Mouse (Mus musculus) forebrain, embryonic 12.5 days (tissue): ENCODE results near the gene Dll3. TPM values are rescaled to one million over a fixed set of nuclear protein-coding genes. Genes with fewer than 3 reads are reported as not detected.

Experiments used
- ATAC-seq: fragments of 200-750 bp; cut with Nextera tagmentation; 2 replicates; pipeline ENCODE4 v1.8.0; 2017; ENCODE audit warnings: moderate TSS enrichment; ENCODE audit not compliant: low FRiP score
- H3K27ac ChIP-seq: fragments of 300-500 bp; sonication (generic); 2 replicates; pipeline ENCODE4 v1.5.1; 2016; ENCODE audit warnings: mild to moderate bottlenecking
- H3K27me3 ChIP-seq: fragments of 300-500 bp; sonication (generic); 2 replicates; pipeline ENCODE4 v1.6.1; 2016; ENCODE audit warnings: mild to moderate bottlenecking
- H3K36me3 ChIP-seq: fragments of 300-500 bp; sonication (generic); replicated peaks from 2 replicates; pipeline ENCODE4 v1.6.1; 2016; ENCODE audit warnings: mild to moderate bottlenecking
- H3K4me1 ChIP-seq: fragments of 300-500 bp; sonication (generic); 2 replicates; pipeline ENCODE4 v1.6.1; 2016
- H3K4me2 ChIP-seq: fragments of 300-500 bp; sonication (generic); 2 replicates; pipeline ENCODE4 v1.6.1; 2016; ENCODE audit warnings: mild to moderate bottlenecking, moderate library complexity
- H3K4me3 ChIP-seq: fragments of 300-500 bp; sonication (generic); replicated peaks from 2 replicates; pipeline ENCODE4 v1.5.1; 2016; ENCODE audit warnings: mild to moderate bottlenecking
- H3K9ac ChIP-seq: fragments of 300-500 bp; sonication (generic); 2 replicates; pipeline ENCODE4 v1.6.1; 2016; ENCODE audit warnings: mild to moderate bottlenecking
- H3K9me3 ChIP-seq: fragments of 300-500 bp; sonication (generic); 2 replicates; pipeline ENCODE4 v1.6.1; 2016
- WGBS: fragments of 180-500 bp; shearing (Covaris S2); methylation state at CpG from one replicate; pipeline ENCODE4 v1.1.7; 2016; 5-methylcytosine and 5-hydroxymethylcytosine counted together
- polyA plus RNA-seq: library from polyadenylated mRNA; unstranded; fragments of >200 nt; fragmentation: Nextera tagmentation; extraction: Ambion mirVana; gene quantifications from 2 replicates; pipeline ENCODE4 v1.2.1, GENCODE M21; 2016

The Dll3 gene
- polyA plus RNA-seq: 42.9 and 43.5 TPM in 2 replicates

- WGBS: under 1% methylated on average over 30 of the region's 30 CpGs
- peak within 1 kb of the TSS; percentile 90 for H3K27ac ChIP-seq
- peak; percentile 86 for ATAC-seq
Measured at GRCm38 (mm10) chr7:28301616-28302433, at the start of gene Dll3. Gene Dll3 (minus strand): TSS chr7:28302238.

DNA sequence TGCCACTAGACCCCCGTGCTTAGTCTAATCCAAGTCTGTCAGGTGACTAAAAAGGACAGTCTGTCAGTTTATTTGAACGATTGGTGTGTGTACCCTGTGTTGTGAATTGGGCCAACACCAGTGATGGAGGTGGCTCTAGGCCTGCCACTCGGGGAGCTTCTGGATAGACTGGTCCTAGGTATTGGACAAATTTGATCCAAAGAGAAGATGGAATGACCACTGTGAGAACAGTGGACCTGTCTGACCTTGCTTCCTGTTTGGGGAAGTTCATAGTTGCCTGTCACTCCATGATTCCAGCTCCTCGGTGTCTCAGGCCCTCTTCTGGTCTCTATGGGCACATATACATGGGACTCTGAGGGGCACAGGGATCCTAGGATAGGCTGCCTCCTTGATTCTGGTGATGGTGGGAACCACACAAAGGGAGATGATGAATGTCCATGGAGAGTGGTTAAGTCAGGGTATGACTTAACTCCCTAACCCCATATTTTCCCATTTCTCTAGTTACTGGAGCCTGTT, 49.7 kb upstream of the Dll3 start:
- Histone ChIP-seq H3K36me3 (peaks cover 34% of the 10 kb centered on the region), H3K4me1 (peaks cover 20% of the 10 kb centered on the region), H3K27me3 (no peaks in the 10 kb centered on the region), H3K9me3 (no peaks in the 10 kb centered on the region), H3K4me3 (peak overlapping the region; percentile 92), H3K9ac (peak overlapping the region; percentile 96), H3K4me2 (peak overlapping the region; percentile 86), H3K27ac (no peak overlapping the region)
- 49% methylated on average over 4 of the region's 4 CpGs for WGBS
- no peak for ATAC-seq

More at GRCm38 (mm10) chr7:28301616-28302433, at the start of gene Dll3:
- Histone ChIP-seq H3K9me3 (no peaks in the 10 kb centered on the region), H3K4me2 (peak within 1 kb of the TSS; percentile 55), H3K9ac (peak within 1 kb of the TSS; percentile 65), H3K27me3 (peaks cover 48% of the 10 kb centered on the region), H3K36me3 (peaks cover 31% of the 10 kb centered on the region), H3K4me3 (peak within 1 kb of the TSS; percentile 48), H3K4me1 (peaks cover 49% of the 10 kb centered on the region)

- peak; percentile 91 for ATAC-seq
- Histone ChIP-seq H3K9me3 (no peaks in the 10 kb centered on the region), H3K4me2 (peak within 1 kb of the TSS; percentile 86), H3K4me1 (peaks cover 20% of the 10 kb centered on the region), H3K36me3 (peaks cover 33% of the 10 kb centered on the region), H3K27ac (peak within 1 kb of the TSS; percentile 83), H3K27me3 (no peaks in the 10 kb centered on the region), H3K4me3 (peak within 1 kb of the TSS; percentile 92), H3K9ac (peak within 1 kb of the TSS; percentile 96)
- under 1% methylated on average over 50 of the region's 50 CpGs for WGBS
Measured at GRCm38 (mm10) chr7:28350155-28350883, 48.3 kb upstream of the Dll3 start, which contains the start of gene Rps16. Gene Rps16 (plus strand): TSS chr7:28350652.

DNA sequence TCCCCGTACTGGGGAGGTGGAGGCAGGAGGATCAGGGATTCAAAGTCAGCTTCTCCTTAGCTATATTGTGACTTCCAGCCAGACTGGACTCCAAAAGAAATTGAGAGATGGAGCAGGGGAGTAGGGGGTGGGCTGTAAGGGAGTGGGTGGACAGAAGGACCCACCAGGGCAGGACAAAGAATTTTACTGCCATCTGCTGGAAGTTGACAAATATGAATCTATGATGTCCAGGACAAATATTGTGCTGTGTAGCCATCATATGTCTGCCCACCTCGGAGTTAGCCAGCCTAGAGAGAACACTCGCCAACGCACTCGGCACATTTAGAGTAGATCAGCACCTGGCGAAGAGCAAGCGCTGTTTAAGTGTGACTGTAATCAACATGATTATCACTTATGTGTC, 46.6 kb upstream of the Dll3 start:
- H3K27me3 ChIP-seq: no peaks in the 10 kb centered on the region
- H3K9me3 ChIP-seq: no peaks in the 10 kb centered on the region
- H3K4me2 ChIP-seq: no peak overlapping the region
- peaks cover 16% of the 10 kb centered on the region for H3K36me3 ChIP-seq
- no peak overlapping the region for H3K9ac ChIP-seq
- H3K4me3 ChIP-seq: no peak overlapping the region; the same call in 1 of the 2 replicates
- H3K27ac ChIP-seq: no peak overlapping the region
- H3K4me1 ChIP-seq: peaks cover 23% of the 10 kb centered on the region
- no peak for ATAC-seq
- WGBS: 90% methylated on average over 7 of the region's 7 CpGs

DNA sequence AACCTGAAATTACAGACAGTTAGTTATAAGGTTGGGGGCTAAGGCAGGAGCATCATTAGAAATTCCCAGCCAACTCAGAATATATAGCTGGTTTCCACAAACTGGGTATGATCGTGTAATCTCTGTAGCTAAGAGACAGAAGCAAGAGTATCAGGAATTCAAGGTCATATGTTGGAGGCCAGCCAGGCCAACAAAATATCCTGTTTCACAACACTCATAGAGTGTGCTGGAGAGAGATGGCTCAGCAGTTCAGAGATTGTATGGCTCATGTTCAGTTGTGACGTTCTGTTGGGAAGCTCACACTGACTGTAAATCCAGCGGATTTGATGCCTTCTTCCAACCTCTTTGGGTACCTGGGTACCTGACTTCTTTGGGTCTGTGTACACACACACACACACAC, 45.7 kb upstream of the Dll3 start:
- Histone ChIP-seq H3K9me3 (no peaks in the 10 kb centered on the region), H3K9ac (peak overlapping the region; percentile 29; the same call in 1 of the 2 replicates), H3K4me2 (no peak overlapping the region), H3K36me3 (peaks cover 8% of the 10 kb centered on the region), H3K4me3 (no peak overlapping the region), H3K4me1 (peaks cover 23% of the 10 kb centered on the region), H3K27ac (no peak overlapping the region), H3K27me3 (no peaks in the 10 kb centered on the region)
- ATAC-seq: no peak
- WGBS: 85% methylated on average over 3 of the region's 3 CpGs

DNA sequence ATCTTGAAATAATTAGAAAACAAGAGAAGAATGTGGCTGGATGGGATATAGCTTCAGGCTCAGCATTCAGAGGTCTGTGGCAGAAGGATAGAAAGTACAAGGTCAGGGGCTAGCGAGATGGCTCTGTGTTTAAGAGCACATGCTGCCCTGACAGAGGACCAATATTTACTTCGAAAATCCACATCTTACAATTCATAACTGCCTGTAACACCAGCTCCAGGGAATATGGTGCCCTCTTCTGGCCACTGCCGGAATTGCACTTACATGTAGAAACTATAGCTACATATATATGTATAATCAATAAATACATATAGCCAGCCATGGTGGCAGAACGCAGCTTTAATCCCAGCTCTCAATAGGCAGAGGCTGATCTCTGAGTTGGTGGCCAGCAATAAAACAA, 42.6 kb upstream of the Dll3 start:
- H3K4me3 ChIP-seq: no peak overlapping the region
- no peaks in the 10 kb centered on the region for H3K36me3 ChIP-seq
- H3K4me2 ChIP-seq: no peak overlapping the region
- peaks cover 6% of the 10 kb centered on the region for H3K4me1 ChIP-seq
- WGBS: 9% methylated on average over 4 of the region's 4 CpGs
- H3K27me3 ChIP-seq: peaks cover 10% of the 10 kb centered on the region; the same call in 1 of the 2 replicates
- H3K9ac ChIP-seq: no peak overlapping the region
- H3K9me3 ChIP-seq: no peaks in the 10 kb centered on the region
- H3K27ac ChIP-seq: no peak overlapping the region
- ATAC-seq: no peak; the same call in 1 of the 2 replicates

GRCm38 (mm10) chr7:28341381-28341780, 39.3 kb upstream of the Dll3 start:
- Histone ChIP-seq H3K9me3 (no peaks in the 10 kb centered on the region), H3K9ac (no peak overlapping the region), H3K4me3 (no peak overlapping the region), H3K27me3 (peaks cover 10% of the 10 kb centered on the region; the same call in 1 of the 2 replicates), H3K4me1 (peaks cover 16% of the 10 kb centered on the region), H3K27ac (no peak overlapping the region), H3K4me2 (no peak overlapping the region), H3K36me3 (no peaks in the 10 kb centered on the region)
- no peak for ATAC-seq
- WGBS: 51% methylated on average over 7 of the region's 7 CpGs

GRCm38 (mm10) chr7:28339213-28339917, 37.3 kb upstream of the Dll3 start:
- peak overlapping the region; percentile 94 for H3K4me3 ChIP-seq
- no peak; the same call in 1 of the 2 replicates for ATAC-seq
- peaks cover 20% of the 10 kb centered on the region for H3K4me1 ChIP-seq
- peak overlapping the region; percentile 94; the same call in 1 of the 2 replicates for H3K9ac ChIP-seq
- 0 out of 2 replicates have a peak, but pooled peaks cover 14% of the 10 kb centered on the region for H3K36me3 ChIP-seq
- H3K9me3 ChIP-seq: no peaks in the 10 kb centered on the region
- WGBS: 78% methylated on average over 19 of the region's 19 CpGs
- peaks cover 10% of the 10 kb centered on the region; the same call in 1 of the 2 replicates for H3K27me3 ChIP-seq
- peak overlapping the region; percentile 82 for H3K27ac ChIP-seq
- peak overlapping the region; percentile 84 for H3K4me2 ChIP-seq

DNA sequence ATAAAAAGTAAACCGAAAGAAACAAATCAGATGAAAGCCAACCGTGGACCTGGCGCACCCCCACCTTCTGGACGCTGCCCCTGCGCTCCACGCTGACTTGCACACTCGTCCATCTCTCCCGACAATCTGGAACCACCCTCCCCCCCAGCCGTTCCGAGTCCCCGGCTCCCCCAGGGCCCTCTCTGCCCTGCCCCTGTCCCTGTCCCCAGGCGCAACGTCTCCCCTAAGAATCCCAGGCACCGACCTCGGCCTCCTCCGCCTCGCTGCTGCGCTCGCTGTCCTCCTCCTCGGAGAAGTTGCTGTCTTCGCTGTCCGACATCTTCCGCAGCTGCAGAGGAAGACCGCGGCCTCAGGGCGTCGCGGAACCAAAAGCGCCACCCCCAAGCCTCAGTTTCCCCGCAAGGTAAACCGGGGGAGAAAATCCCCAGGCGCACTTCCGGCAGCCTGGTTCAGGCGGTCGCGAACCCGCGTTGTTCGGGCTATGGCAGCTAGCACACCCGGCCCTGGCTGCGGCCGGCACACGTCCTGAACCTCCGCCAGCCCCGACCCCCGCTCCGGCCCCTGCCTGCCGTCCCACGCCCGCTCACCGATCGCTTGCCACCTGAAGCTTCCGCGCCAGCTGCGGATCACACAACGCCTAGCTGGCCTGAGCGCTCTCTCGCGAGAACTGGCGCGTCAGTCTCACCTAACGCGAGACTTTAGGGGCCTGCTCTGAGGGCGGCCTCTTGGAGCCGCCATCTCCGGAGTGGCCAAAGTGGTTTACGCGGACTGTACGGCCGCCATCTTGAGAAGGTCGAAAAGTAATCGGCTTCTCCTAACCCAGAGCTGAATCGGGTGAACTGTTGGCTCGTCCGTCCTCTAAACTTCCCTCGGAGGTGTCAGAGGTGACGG, 36.3 kb upstream of the Dll3 start, which contains the start of gene Supt5:
Gene Supt5 (minus strand): TSS at position 639 of the 891 bp plus-strand sequence.
- Histone ChIP-seq H3K27ac (peak within 1 kb of the TSS; percentile 82), H3K4me2 (peak within 1 kb of the TSS; percentile 84), H3K4me3 (peak within 1 kb of the TSS; percentile 94), H3K9ac (peak within 1 kb of the TSS; percentile 94), H3K4me1 (peaks cover 19% of the 10 kb centered on the region), H3K36me3 (0 out of 2 replicates have a peak, but pooled peaks cover 14% of the 10 kb centered on the region), H3K27me3 (peaks cover 10% of the 10 kb centered on the region; the same call in 1 of the 2 replicates), H3K9me3 (no peaks in the 10 kb centered on the region)
- ATAC-seq: peak; percentile 98
- WGBS: under 1% methylated on average over 77 of the region's 77 CpGs

DNA sequence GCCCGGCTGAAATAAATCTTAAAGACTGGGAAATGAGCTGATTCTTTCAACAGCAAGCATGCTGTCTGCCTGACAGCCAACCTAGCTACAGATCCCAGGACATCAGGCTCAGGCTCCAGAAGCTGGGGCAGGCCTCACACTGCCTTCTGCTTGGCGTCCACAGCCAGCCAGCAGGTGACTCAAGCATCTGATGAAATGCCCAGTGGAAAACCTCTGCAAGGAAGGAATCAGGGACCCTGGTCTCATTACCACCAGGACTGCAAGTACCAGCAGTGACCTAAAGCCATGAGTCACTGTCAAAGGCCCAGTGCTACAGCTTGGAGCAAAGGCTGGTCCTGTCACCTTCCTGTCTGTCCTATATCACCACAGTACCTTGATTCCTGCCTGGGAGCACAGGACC, 33.4 kb upstream of the Dll3 start:
- Histone ChIP-seq H3K4me1 (peaks cover 19% of the 10 kb centered on the region), H3K27me3 (no peaks in the 10 kb centered on the region), H3K9ac (no peak overlapping the region), H3K36me3 (peaks cover 32% of the 10 kb centered on the region), H3K4me2 (no peak overlapping the region), H3K9me3 (no peaks in the 10 kb centered on the region), H3K4me3 (no peak overlapping the region), H3K27ac (no peak overlapping the region)
- 93% methylated on average over 2 of the region's 2 CpGs for WGBS
- ATAC-seq: no peak

- Histone ChIP-seq H3K4me3 (no peak overlapping the region), H3K4me1 (peaks cover 19% of the 10 kb centered on the region), H3K27ac (no peak overlapping the region), H3K9me3 (no peaks in the 10 kb centered on the region), H3K27me3 (no peaks in the 10 kb centered on the region), H3K4me2 (no peak overlapping the region), H3K36me3 (peaks cover 41% of the 10 kb centered on the region), H3K9ac (no peak overlapping the region)
- 93% methylated on average over 4 of the region's 4 CpGs for WGBS
- ATAC-seq: no peak
Measured at GRCm38 (mm10) chr7:28334534-28334933, 32.5 kb upstream of the Dll3 start.
